Mouse (Mus musculus) ES-Bruce4 (cell line): ENCODE measurements around the gene Gas6. TPM values are rescaled to one million over a fixed set of nuclear protein-coding genes. Genes with fewer than 3 reads are reported as not detected.

ENCODE experiments used
- H3K27ac ChIP-seq: 2 replicates; pipeline ENCODE4 v1.5.1; 2012; ENCODE audit warnings: low read length, inconsistent platforms; ENCODE audit not compliant: insufficient read depth
- H3K27me3 ChIP-seq: 2 replicates; pipeline ENCODE4 v1.6.1; 2012; ENCODE audit warnings: mild to moderate bottlenecking, low read length, inconsistent platforms; ENCODE audit not compliant: control insufficient read depth, poor library complexity, insufficient read depth, severe bottlenecking
- H3K36me3 ChIP-seq: 2 replicates; pipeline ENCODE4 v1.6.1; 2012; ENCODE audit warnings: inconsistent platforms, mild to moderate bottlenecking, low read length, moderate library complexity; ENCODE audit not compliant: control insufficient read depth, poor library complexity, insufficient read depth, severe bottlenecking
- H3K4me1 ChIP-seq: one replicate; pipeline ENCODE4 v1.8.1; 2011; ENCODE audit warnings: low read length; ENCODE audit not compliant: control insufficient read depth, insufficient read depth
- H3K4me3 ChIP-seq: 2 replicates; pipeline ENCODE4 v1.5.1; 2011; ENCODE audit warnings: low read depth, mild to moderate bottlenecking, low read length
- H3K9ac ChIP-seq: 2 replicates; pipeline ENCODE4 v1.6.1; 2012; ENCODE audit warnings: low read depth, mild to moderate bottlenecking, inconsistent platforms; ENCODE audit not compliant: poor library complexity, severe bottlenecking
- H3K9me3 ChIP-seq: replicated peaks from 2 replicates; pipeline ENCODE4 v1.6.1; 2012; ENCODE audit warnings: mild to moderate bottlenecking, low read length, inconsistent platforms; ENCODE audit not compliant: control insufficient read depth, poor library complexity, insufficient read depth, severe bottlenecking
- CTCF ChIP-seq: IDR thresholded peaks from one replicate; pipeline ENCODE4 v1.8.1; 2011; ENCODE audit warnings: low read depth, low read length
- EP300 ChIP-seq: IDR thresholded peaks from 2 replicates; pipeline ENCODE4 v1.6.1; 2011; ENCODE audit warnings: low read depth, low read length; ENCODE audit not compliant: insufficient read depth
- POLR2A ChIP-seq: IDR thresholded peaks from one replicate; pipeline ENCODE4 v1.8.1; 2011; ENCODE audit warnings: low read length; ENCODE audit not compliant: insufficient read depth
- polyA plus RNA-seq: library from polyadenylated mRNA; stranded (reverse); fragments of >200 nt; gene quantifications from 2 replicates; pipeline ENCODE4 v1.2.4, GENCODE M21; 2011; ENCODE audit warnings: low read depth; ENCODE audit not compliant: missing spikeins, insufficient read depth, insufficient read length

Gas6 gene
- polyA plus RNA-seq, 1 experiment, result 14.9 TPM

- TF ChIP-seq POLR2A (no peak), CTCF (no peak), EP300 (no peak)
- Histone ChIP-seq H3K4me1 (no peaks in the 10 kb centered on the region), H3K9me3 (no peaks in the 10 kb centered on the region)
Observed at GRCm38 (mm10) chr8:13415879-13416278, 78.4 kb downstream of the Gas6 start.

More at GRCm38 (mm10) chr8:13415879-13416278, 78.4 kb downstream of the Gas6 start:
- no peaks in the 10 kb centered on the region for H3K36me3 ChIP-seq
- no peaks in the 10 kb centered on the region for H3K27me3 ChIP-seq
- H3K4me3 ChIP-seq, result no peak overlapping the region
- no peak overlapping the region for H3K27ac ChIP-seq
- H3K9ac ChIP-seq, result no peak overlapping the region

Other genes starting within 250 kb of the Gas6 start
- gene Adprhl1, start 240.3 kb downstream of the Gas6 start, polyA plus RNA-seq, result not detected in 2 replicates
- 14.4 and 15.3 TPM in 2 replicates for gene Dcun1d2, start 206.4 kb downstream of the Gas6 start, polyA plus RNA-seq
- 12.7 and 15.1 TPM in 2 replicates for gene Tmco3, start 206.3 kb downstream of the Gas6 start, polyA plus RNA-seq
- gene Tfdp1, start 155.7 kb downstream of the Gas6 start, polyA plus RNA-seq, result 172 and 175 TPM in 2 replicates
- not detected in 2 replicates for gene Atp4b, start 97.7 kb downstream of the Gas6 start, polyA plus RNA-seq
- not detected in 2 replicates for gene Grk1, start 89.4 kb downstream of the Gas6 start, polyA plus RNA-seq
- gene Tmem255b, start 59.3 kb downstream of the Gas6 start, polyA plus RNA-seq, result not detected in 2 replicates
- not detected in 2 replicates for gene 1700029H14Rik, start 68.0 kb upstream of the Gas6 start, polyA plus RNA-seq
- 7.4 and 14.5 TPM in 2 replicates for gene Rasa3, start 183.1 kb upstream of the Gas6 start, polyA plus RNA-seq
- not detected in 2 replicates for gene Cfap97d2, start 211.4 kb upstream of the Gas6 start, polyA plus RNA-seq